In the genomic region with DNA sequence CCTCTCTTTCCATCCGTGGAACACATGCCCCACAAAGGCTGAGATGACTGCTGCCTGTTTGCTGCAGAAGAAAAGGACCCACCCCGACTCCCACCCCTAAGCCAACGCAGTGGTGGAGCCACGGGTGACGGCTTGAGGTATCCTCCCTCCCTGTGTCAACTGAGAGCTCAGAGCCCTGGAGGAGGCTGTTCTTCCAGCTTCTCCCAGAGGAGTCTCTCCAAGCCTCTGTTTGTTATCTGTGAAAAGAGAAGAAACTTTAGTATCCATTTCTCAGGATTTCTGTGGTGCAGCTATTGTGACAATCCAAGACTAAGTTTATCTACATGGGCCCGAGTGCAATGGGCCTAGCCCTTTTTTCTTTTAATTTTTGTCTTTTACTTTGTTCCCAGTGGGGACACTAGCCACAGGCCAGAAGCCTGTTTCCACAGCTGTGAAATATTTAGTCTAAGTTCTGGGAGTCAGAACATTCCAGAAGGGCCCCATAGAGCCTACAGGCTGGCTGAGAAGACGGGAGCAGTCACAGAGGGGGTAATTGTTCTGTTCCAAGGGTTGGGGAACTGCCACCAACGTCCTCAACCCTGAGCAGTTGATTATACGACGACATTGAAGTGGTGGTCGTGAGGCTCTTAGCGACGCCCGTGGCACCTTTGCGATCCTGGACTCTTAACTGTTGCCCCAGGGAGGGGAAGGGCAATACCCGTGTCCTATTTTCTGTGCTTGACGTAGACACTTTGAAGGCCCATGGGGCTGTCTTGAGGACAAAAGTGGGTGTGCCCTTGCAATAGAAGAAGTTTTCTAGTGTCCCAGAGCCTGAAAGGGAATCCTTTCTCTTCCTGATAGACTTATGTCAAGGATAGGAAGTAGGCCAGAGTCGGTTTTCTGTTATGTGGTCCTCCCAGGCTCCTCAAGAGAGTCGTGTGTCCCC, we compare ENCODE assay signal across 18 mouse cellular contexts. TPM values are rescaled to one million over a fixed set of nuclear protein-coding genes. Genes with fewer than 3 reads are reported as not detected.
DNase-seq lines count a peak whose midpoint lies in the region; ATAC-seq lines count a peak whose summit lies in the region.
"Had no signal": no experiment of that assay in that cellular context is flagged by ENCODE, and none has a peak within 500 bp of the region (broad histone marks: within the 10 kb centered on the region; RNA-seq: fewer than 3 reads in every experiment).

No protein-coding gene starts in this region.

- 0 out of 2 replicates have a peak overlapping the region, but pooled peaks have one; percentile 24 for H3K27ac ChIP-seq in hindbrain, embryonic 12.5 days
- no peak overlapping the region for H3K27ac ChIP-seq in hindbrain, embryonic 14.5 days
- H3K27ac ChIP-seq: stomach, embryonic 15.5 days had no signal

- H3K4me3 ChIP-seq in hindbrain, embryonic 12.5 days = no peak overlapping the region
- H3K4me3 ChIP-seq in hindbrain, embryonic 14.5 days (replicated peaks; ENCODE audit: low read length) = no peak overlapping the region
- H3K4me3 ChIP-seq: erythroblast, embryonic 14.5 days; megakaryocyte, embryonic 14.5 days; stomach, embryonic 15.5 days had no signal

- 62% methylated on average over 19 of the region's 19 CpGs for WGBS in hindbrain, embryonic 12.5 days
- WGBS in hindbrain, embryonic 14.5 days = 73% methylated on average over 18 of the region's 19 CpGs

- H3K27me3 ChIP-seq in hindbrain, embryonic 12.5 days = peaks cover 2% of the 10 kb centered on the region; the same call in 1 of the 2 replicates
- no peaks in the 10 kb centered on the region for H3K27me3 ChIP-seq in hindbrain, embryonic 14.5 days (ENCODE audit: control insufficient read depth, insufficient read depth, low read length)
- H3K27me3 ChIP-seq: stomach, embryonic 15.5 days had no signal

- no peak for ATAC-seq in hindbrain, embryonic 12.5 days (ENCODE audit: low FRiP score)
- ATAC-seq in hindbrain, embryonic 14.5 days (ENCODE audit: low FRiP score) = no peak
- ATAC-seq: forebrain, embryonic 16.5 days; hindbrain, embryonic 16.5 days had no signal

- no peaks in the 10 kb centered on the region for H3K36me3 ChIP-seq in hindbrain, embryonic 12.5 days
- no peaks in the 10 kb centered on the region for H3K36me3 ChIP-seq in hindbrain, embryonic 14.5 days (replicated peaks; ENCODE audit: control insufficient read depth, insufficient read depth)
- H3K36me3 ChIP-seq: stomach, embryonic 15.5 days had no signal

- DNase-seq in hindbrain, embryonic 14.5 days (ENCODE audit: low spot score) = no peak
- DNase-seq in gastrocnemius, postnatal 36 days = peak; percentile 27 to 31
- DNase-seq in heart, postnatal 10 days = peak; percentile 46 to 53
- DNase-seq in skeletal muscle tissue, adult 2 months (ENCODE audit: low read depth, low spot score) = peak; percentile 40
- no peak for DNase-seq in embryo, embryonic 10.5 days (ENCODE audit: low spot score)
- no peak for DNase-seq in c-Kit-positive CD71-positive TER-119-positive erythroid progenitor cells, embryonic 14.5 days (ENCODE audit: low spot score)
- DNase-seq: cerebellum, adult 9-11 months; kidney, adult 8-10 months; kidney, postnatal 25 days; layer of hippocampus, adult 9-11 months; lung, postnatal 10 days; thymus, postnatal 14 days had no signal

- intact Hi-C loops in gastrocnemius, postnatal 36 days (cut with DNase I) = loop anchor here (10.0 kb wide), 1 partner anchor 316 kb away; no protein-coding TSS in a partner anchor
- intact Hi-C loops in heart, postnatal 10 days (cut with DNase I) = no loop called here

- H3K9ac ChIP-seq in hindbrain, embryonic 12.5 days = no peak overlapping the region
- no peak overlapping the region for H3K9ac ChIP-seq in hindbrain, embryonic 14.5 days
- H3K9ac ChIP-seq: stomach, embryonic 15.5 days had no signal

- no peak overlapping the region for H3K4me2 ChIP-seq in hindbrain, embryonic 12.5 days (replicated peaks)
- no peak overlapping the region for H3K4me2 ChIP-seq in hindbrain, embryonic 14.5 days (replicated peaks)
- H3K4me2 ChIP-seq: stomach, embryonic 15.5 days had no signal

- no peaks in the 10 kb centered on the region for H3K9me3 ChIP-seq in hindbrain, embryonic 12.5 days (replicated peaks)
- no peaks in the 10 kb centered on the region for H3K9me3 ChIP-seq in hindbrain, embryonic 14.5 days (ENCODE audit: control insufficient read depth, low read length)
- H3K9me3 ChIP-seq: megakaryocyte, embryonic 14.5 days; stomach, embryonic 15.5 days had no signal

- H3K4me1 ChIP-seq in hindbrain, embryonic 12.5 days = peaks cover 11% of the 10 kb centered on the region
- no peaks in the 10 kb centered on the region; the same call in 1 of the 2 replicates for H3K4me1 ChIP-seq in hindbrain, embryonic 14.5 days (replicated peaks; ENCODE audit: control insufficient read depth, insufficient read depth, low read length)
- H3K4me1 ChIP-seq: stomach, embryonic 15.5 days had no signal

RNA-seq across cellular contexts. Expression of gene Mxi1, which starts 31.6 kb away (rescaled TPM):
- 76.2 and 78.4 TPM in 2 replicates for polyA plus RNA-seq in hindbrain, embryonic 12.5 days (2016; fragmentation: Nextera tagmentation; extraction: Ambion mirVana)
- 50.4 and 51.1 TPM in 2 replicates for polyA plus RNA-seq in hindbrain, embryonic 14.5 days (2014; fragmentation: Nextera tagmentation; extraction: Ambion mirVana)
- total RNA-seq in gastrocnemius, postnatal 36 days (2021) = 10 to 100 TPM; 35.9 to 47.1 TPM
- 10 to 100 TPM; 36.3 to 39.9 TPM for total RNA-seq in heart, postnatal 10 days (2021)

Comparison
In these comparisons a context has a peak if more than half of its experiments do, and no peak if none do; other contexts are left out.
1. DNase-seq: peak in gastrocnemius, postnatal 36 days (2 of 2), heart, postnatal 10 days (2 of 2) and skeletal muscle tissue, adult 2 months (single experiment); none in hindbrain, embryonic 14.5 days (single experiment), embryo, embryonic 10.5 days (single experiment) and c-Kit-positive CD71-positive TER-119-positive erythroid progenitor cells, embryonic 14.5 days (single experiment).